Mouse (Mus musculus) kidney, embryonic 15.5 days (tissue): Measurements from ENCODE around the gene B4galnt3. TPM values are rescaled to one million over a fixed set of nuclear protein-coding genes. Genes with fewer than 3 reads are reported as not detected.

ENCODE experiments used
- ATAC-seq: fragments of 200-750 bp; cut with Nextera tagmentation; replicated peaks from 2 replicates; pipeline ENCODE4 v1.8.0; 2017; ENCODE audit warnings: moderate TSS enrichment; ENCODE audit not compliant: low FRiP score
- H3K27ac ChIP-seq: fragments of 300-500 bp; sonication (generic); 2 replicates; pipeline ENCODE4 v1.5.1; 2015; ENCODE audit warnings: mild to moderate bottlenecking, inconsistent platforms
- H3K27me3 ChIP-seq: fragments of 300-500 bp; sonication (generic); 2 replicates; pipeline ENCODE4 v1.6.1; 2015; ENCODE audit warnings: inconsistent platforms
- H3K36me3 ChIP-seq: fragments of 300-500 bp; sonication (generic); 2 replicates; pipeline ENCODE4 v1.6.1; 2015; ENCODE audit warnings: inconsistent platforms
- H3K4me1 ChIP-seq: fragments of 300-500 bp; sonication (generic); 2 replicates; pipeline ENCODE4 v1.6.1; 2015; ENCODE audit warnings: inconsistent platforms
- H3K4me2 ChIP-seq: fragments of 300-500 bp; sonication (generic); 2 replicates; pipeline ENCODE4 v1.6.1; 2015; ENCODE audit warnings: moderate library complexity, mild to moderate bottlenecking, inconsistent platforms
- H3K4me3 ChIP-seq: fragments of 300-500 bp; sonication (generic); replicated peaks from 2 replicates; pipeline ENCODE4 v1.5.1; 2015; ENCODE audit warnings: mild to moderate bottlenecking, inconsistent platforms
- H3K9ac ChIP-seq: fragments of 300-500 bp; sonication (generic); 2 replicates; pipeline ENCODE4 v1.6.1; 2015; ENCODE audit warnings: mild to moderate bottlenecking, inconsistent platforms
- H3K9me3 ChIP-seq: fragments of 300-500 bp; sonication (generic); replicated peaks from 2 replicates; pipeline ENCODE4 v1.6.1; 2016; ENCODE audit warnings: inconsistent platforms
- WGBS: fragments of 180-500 bp; shearing (Covaris S2); methylation state at CpG from one replicate; pipeline ENCODE4 v1.1.7; 2015; ENCODE audit warnings: mixed read lengths; 5-methylcytosine and 5-hydroxymethylcytosine counted together
- polyA plus RNA-seq: library from polyadenylated mRNA; unstranded; fragments of >200 nt; fragmentation: Nextera tagmentation; extraction: Ambion mirVana; gene quantifications from 2 replicates; pipeline ENCODE4 v1.2.1, GENCODE M21; 2015

Gene B4galnt3
- polyA plus RNA-seq, 1 experiment from 2014 or later, result 2.2 TPM

- H3K4me3 ChIP-seq, result no peak overlapping the region
- H3K27me3 ChIP-seq, result 0 out of 2 replicates have a peak, but pooled peaks cover 6% of the 10 kb centered on the region
- no peak overlapping the region for H3K27ac ChIP-seq
- H3K4me1 ChIP-seq, result peaks cover 29% of the 10 kb centered on the region
- H3K36me3 ChIP-seq, result no peaks in the 10 kb centered on the region
- H3K4me2 ChIP-seq, result no peak overlapping the region; the same call in 1 of the 2 replicates
- ATAC-seq, result no peak
- no peaks in the 10 kb centered on the region for H3K9me3 ChIP-seq
- WGBS, result 66% methylated on average over 7 of the region's 7 CpGs
- no peak overlapping the region; the same call in 1 of the 2 replicates for H3K9ac ChIP-seq
Observed at GRCm38 (mm10) chr6:120191396-120192170, 102.8 kb downstream of the B4galnt3 start.

DNA sequence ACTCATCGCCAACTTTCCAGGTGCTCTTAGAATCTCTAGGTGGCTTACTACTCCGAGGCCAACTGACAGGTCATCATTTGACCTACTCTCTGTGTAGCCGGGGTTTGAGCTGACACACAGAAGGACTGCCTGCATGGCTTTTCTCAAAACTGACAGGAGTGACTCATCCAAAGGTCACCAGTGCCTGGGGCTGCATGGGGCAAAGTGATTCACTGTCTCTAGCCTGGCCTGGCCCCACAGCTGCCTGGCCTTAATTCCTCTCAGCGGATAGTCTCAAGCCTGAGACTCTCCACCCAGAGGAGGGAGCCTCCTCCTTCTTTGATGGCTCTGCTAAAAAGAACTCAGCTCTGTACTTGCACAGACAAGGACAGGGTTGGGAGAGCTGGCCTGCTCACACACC is 103.4 kb downstream of the B4galnt3 start:
- Histone ChIP-seq H3K4me1 (peaks cover 29% of the 10 kb centered on the region), H3K9me3 (no peaks in the 10 kb centered on the region), H3K27ac (no peak overlapping the region), H3K4me3 (no peak overlapping the region), H3K36me3 (no peaks in the 10 kb centered on the region), H3K4me2 (no peak overlapping the region), H3K9ac (no peak overlapping the region), H3K27me3 (0 out of 2 replicates have a peak, but pooled peaks cover 6% of the 10 kb centered on the region)
- 74% methylated on average over 4 of the region's 4 CpGs for WGBS
- ATAC-seq, result no peak

DNA sequence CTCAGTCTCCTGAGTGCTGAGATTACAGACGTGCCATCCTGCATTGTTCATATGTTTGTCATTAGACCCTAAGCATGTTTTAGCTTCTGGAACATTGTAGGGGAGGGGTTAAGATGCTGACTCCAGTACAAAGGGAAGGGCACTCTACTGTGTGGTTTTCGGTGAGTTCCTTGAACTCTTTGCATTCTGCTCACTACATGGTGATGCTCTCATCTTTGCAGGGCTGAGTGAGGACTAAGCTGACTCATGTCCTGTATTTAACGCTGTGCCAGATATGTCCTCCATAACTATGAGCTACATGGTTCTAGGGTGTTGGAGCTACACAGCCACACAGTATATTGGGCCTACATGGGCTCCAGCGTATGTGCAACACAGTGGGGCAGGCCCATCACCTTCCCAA is 104.0 kb downstream of the B4galnt3 start:
- Histone ChIP-seq H3K27me3 (0 out of 2 replicates have a peak, but pooled peaks cover 3% of the 10 kb centered on the region), H3K4me3 (no peak overlapping the region), H3K4me2 (no peak overlapping the region), H3K9ac (no peak overlapping the region), H3K4me1 (peaks cover 29% of the 10 kb centered on the region), H3K27ac (no peak overlapping the region), H3K36me3 (no peaks in the 10 kb centered on the region), H3K9me3 (no peaks in the 10 kb centered on the region)
- 86% methylated on average over 4 of the region's 4 CpGs for WGBS
- ATAC-seq, result no peak

DNA sequence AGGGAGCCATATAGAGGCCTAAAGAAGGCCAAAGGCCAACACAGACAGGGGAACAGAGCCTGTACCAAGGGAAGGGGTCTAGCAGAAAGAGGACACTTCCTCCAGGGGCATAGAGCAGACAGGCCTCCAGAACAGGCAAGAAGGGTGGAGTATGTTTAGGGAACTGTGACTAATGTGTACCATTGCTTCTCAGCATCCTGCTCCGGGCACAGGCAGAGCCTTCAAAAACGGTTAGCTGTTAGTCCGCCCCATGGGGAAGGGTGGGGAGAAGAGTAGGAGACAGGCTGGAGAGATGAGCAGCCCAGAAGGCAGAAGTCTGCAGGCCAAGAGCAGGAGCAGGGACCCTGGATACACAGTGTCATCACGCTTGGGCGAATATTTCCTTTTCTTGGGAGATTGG is 105.1 kb downstream of the B4galnt3 start:
- ATAC-seq, result no peak
- Histone ChIP-seq H3K9ac (no peak overlapping the region), H3K4me2 (no peak overlapping the region), H3K9me3 (no peaks in the 10 kb centered on the region), H3K27me3 (0 out of 2 replicates have a peak, but pooled peaks cover 3% of the 10 kb centered on the region), H3K36me3 (no peaks in the 10 kb centered on the region), H3K27ac (no peak overlapping the region), H3K4me1 (peaks cover 24% of the 10 kb centered on the region), H3K4me3 (no peak overlapping the region)
- WGBS, result 84% methylated on average over 5 of the region's 5 CpGs

DNA sequence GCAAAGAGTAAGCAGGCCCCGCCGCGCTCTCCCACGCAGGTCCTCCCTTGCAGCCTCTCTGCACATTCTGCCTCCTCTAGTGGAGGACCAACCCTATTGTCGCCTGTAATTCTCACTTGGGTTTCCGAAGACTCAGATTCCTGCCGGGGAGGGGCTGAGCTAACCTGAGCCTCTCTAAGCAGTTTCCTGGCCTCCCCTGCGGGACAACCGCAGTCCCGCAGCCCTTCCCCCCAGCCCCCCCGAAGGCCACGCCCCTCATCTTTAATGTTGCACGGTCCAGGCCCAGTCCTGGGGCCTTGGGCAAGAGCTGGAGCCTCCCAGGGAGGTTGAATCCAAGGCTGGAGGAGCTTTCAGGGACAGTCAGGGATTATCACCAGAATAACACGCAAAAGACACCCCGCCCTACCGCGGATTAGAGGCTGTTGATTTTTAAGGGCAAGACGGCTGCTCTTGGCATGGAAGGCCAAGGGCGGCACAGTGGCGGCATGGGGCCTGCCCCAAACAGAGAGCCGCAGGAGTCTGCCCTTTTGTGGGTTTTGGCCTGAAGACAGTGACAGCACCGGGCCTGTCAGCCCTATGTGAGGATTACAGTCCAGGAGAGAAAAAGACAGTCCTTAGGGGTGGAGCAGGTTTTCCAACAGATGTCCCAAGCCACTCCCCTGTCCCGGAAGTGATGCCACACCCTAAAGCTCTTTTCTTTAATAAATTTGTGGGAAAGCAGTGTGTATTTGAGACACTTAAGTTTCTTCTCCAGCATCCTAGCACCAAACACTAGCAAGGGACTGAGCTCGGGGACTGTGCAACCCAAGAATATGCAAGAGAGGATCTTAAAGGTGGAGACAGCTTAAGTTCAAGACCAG is 105.8 kb downstream of the B4galnt3 start:
- Histone ChIP-seq H3K36me3 (no peaks in the 10 kb centered on the region), H3K4me2 (peak overlapping the region; percentile 53), H3K9ac (peak overlapping the region; percentile 17; the same call in 1 of the 2 replicates), H3K27me3 (0 out of 2 replicates have a peak, but pooled peaks cover 3% of the 10 kb centered on the region), H3K9me3 (no peaks in the 10 kb centered on the region), H3K4me1 (peaks cover 24% of the 10 kb centered on the region), H3K27ac (no peak overlapping the region; the same call in 1 of the 2 replicates), H3K4me3 (peak overlapping the region; percentile 21)
- peak; percentile 72 for ATAC-seq
- 23% methylated on average over 22 of the region's 24 CpGs for WGBS

DNA sequence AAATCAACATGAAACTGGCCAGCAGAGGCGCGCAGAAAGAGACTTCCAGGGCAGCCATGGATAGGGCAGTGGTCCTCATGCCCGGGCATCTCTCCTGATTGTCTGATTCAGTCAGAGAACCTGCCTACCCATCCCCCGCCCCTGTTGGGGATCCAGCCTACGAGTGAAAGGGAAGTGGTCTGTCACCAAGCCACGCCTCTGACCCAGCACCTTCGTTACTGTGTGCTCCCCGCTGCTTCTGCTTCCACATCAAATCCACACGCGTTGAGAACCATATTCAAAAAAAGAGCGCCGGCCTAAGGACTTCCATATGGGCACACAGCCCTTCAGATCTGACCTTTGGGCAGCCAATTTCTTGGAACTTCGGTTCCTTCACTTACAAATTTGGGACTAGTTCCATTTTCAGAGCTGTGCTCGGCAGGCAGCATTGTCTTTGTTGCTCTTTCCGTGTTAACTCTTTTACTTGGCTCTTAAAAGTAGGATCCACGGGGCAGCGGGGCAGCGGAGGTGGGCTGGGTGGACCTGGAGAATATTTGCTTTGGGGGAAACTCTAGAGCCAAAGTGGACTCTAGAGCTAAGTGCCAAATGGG is 106.7 kb downstream of the B4galnt3 start:
- Histone ChIP-seq H3K9me3 (no peaks in the 10 kb centered on the region), H3K4me1 (peaks cover 24% of the 10 kb centered on the region), H3K4me2 (peak overlapping the region; percentile 53), H3K27me3 (0 out of 2 replicates have a peak, but pooled peaks cover 3% of the 10 kb centered on the region), H3K27ac (no peak overlapping the region), H3K9ac (no peak overlapping the region), H3K36me3 (no peaks in the 10 kb centered on the region), H3K4me3 (peak overlapping the region; percentile 27)
- 19% methylated on average over 18 of the region's 18 CpGs for WGBS
- ATAC-seq, result 0 out of 2 replicates have a peak, but pooled peaks have one; percentile 16

DNA sequence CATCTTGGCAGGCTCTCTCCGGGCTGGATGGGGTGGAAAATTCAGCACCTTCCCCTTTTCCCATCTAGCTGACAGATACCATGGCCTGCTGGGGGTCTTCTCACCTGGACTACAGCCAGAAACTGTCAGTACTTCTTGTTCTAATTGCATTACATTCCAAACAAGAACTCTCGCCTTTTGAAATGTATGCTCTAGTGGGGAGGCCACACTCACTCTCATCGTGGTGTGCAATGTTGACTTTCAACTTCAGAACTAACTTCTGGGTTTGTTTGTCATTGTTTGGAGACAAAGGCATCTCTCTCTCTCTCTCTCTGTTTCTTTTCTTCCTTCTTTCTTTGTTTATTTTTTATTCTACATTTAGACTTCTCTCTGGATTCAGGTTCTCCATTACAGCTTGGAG is 107.8 kb downstream of the B4galnt3 start:
- 0 out of 2 replicates have a peak, but pooled peaks cover 3% of the 10 kb centered on the region for H3K27me3 ChIP-seq
- H3K4me1 ChIP-seq, result peaks cover 16% of the 10 kb centered on the region
- no peak overlapping the region for H3K27ac ChIP-seq
- no peak overlapping the region for H3K4me2 ChIP-seq
- no peaks in the 10 kb centered on the region for H3K9me3 ChIP-seq
- no peaks in the 10 kb centered on the region for H3K36me3 ChIP-seq
- ATAC-seq, result no peak
- WGBS, result 45% methylated on average over 3 of the region's 3 CpGs
- no peak overlapping the region for H3K4me3 ChIP-seq
- no peak overlapping the region for H3K9ac ChIP-seq

DNA sequence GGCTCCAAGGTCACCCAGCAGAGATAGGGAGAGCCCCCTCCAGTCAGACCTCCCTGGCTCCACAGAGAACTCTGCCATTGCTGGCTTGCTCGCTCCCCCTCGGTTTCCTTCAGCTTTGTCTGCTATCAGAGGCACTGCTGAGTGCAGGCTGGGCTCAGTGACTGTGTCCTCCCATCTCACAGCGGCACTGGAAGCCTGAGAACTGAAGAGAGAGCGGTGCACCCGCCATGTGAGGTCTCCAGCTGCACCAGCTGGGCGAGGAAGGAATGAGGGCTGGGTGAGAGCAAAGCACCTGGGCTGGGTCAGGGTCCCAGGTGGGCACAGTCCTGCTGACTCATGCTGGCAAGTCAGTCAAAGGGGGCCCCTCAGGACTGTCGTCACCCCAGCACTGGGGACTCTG is 108.6 kb downstream of the B4galnt3 start:
- 67% methylated on average over 7 of the region's 7 CpGs for WGBS
- no peak overlapping the region for H3K9ac ChIP-seq
- H3K4me1 ChIP-seq, result peaks cover 16% of the 10 kb centered on the region
- no peak overlapping the region for H3K4me2 ChIP-seq
- H3K9me3 ChIP-seq, result no peaks in the 10 kb centered on the region
- ATAC-seq, result no peak
- H3K27me3 ChIP-seq, result 0 out of 2 replicates have a peak, but pooled peaks cover 3% of the 10 kb centered on the region
- no peaks in the 10 kb centered on the region for H3K36me3 ChIP-seq
- no peak overlapping the region for H3K4me3 ChIP-seq
- no peak overlapping the region; the same call in 1 of the 2 replicates for H3K27ac ChIP-seq

- Histone ChIP-seq H3K9me3 (no peaks in the 10 kb centered on the region), H3K9ac (no peak overlapping the region), H3K4me2 (no peak overlapping the region), H3K36me3 (no peaks in the 10 kb centered on the region), H3K27me3 (0 out of 2 replicates have a peak, but pooled peaks cover 3% of the 10 kb centered on the region), H3K27ac (no peak overlapping the region; the same call in 1 of the 2 replicates), H3K4me3 (no peak overlapping the region), H3K4me1 (peaks cover 16% of the 10 kb centered on the region)
- WGBS, result 91% methylated on average over 12 of the region's 12 CpGs
- no peak for ATAC-seq
Observed at GRCm38 (mm10) chr6:120185012-120185730, 109.2 kb downstream of the B4galnt3 start.

DNA sequence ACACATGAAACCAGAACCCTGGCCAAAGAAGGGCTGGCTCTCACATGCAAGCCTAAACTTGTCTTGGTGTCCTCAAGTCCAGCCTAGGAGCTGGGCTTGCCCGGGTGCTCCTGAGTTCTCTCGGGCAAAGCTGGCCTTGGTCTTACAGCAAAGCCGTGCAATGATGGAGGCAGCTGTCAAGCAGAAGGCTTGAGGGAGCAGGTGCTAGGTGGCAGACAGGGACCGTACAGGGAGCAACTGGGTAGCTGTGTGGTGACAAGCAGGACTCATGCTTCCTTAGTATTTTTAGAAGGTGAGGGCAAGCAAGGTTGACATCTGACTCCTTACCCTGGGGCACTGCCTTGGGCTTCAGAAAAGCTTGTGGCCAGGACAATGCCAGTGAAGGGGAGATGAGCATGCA is 110.6 kb downstream of the B4galnt3 start:
- WGBS, result 97% methylated on average over 4 of the region's 4 CpGs
- no peak overlapping the region for H3K4me3 ChIP-seq
- 0 out of 2 replicates have a peak, but pooled peaks cover 3% of the 10 kb centered on the region for H3K27me3 ChIP-seq

GRCm38 (mm10) chr6:120182160-120182559 is 112.2 kb downstream of the B4galnt3 start:
- Histone ChIP-seq H3K4me1 (no peaks in the 10 kb centered on the region), H3K36me3 (no peaks in the 10 kb centered on the region), H3K4me2 (no peak overlapping the region), H3K27me3 (0 out of 2 replicates have a peak, but pooled peaks cover 3% of the 10 kb centered on the region), H3K4me3 (no peak overlapping the region), H3K9me3 (no peaks in the 10 kb centered on the region), H3K9ac (no peak overlapping the region), H3K27ac (no peak overlapping the region)
- no peak for ATAC-seq
- WGBS, result 86% methylated on average over 5 of the region's 5 CpGs

More for the DNA sequence above, 110.6 kb downstream of the B4galnt3 start:
- Histone ChIP-seq H3K4me2 (no peak overlapping the region), H3K9ac (no peak overlapping the region), H3K36me3 (no peaks in the 10 kb centered on the region), H3K9me3 (no peaks in the 10 kb centered on the region), H3K27ac (no peak overlapping the region), H3K4me1 (peaks cover 15% of the 10 kb centered on the region)
- no peak for ATAC-seq
